Mouse (Mus musculus) gastrocnemius, adult 2 months (tissue): ENCODE data around the gene B4galnt1. TPM values are rescaled to one million over a fixed set of nuclear protein-coding genes. Genes with fewer than 3 reads are reported as not detected.
A peak's percentile ranks its signal among the peaks of the same experiment; 100 is the strongest.

ENCODE experiments used
- DNase-seq: peaks from one replicate; pipeline ENCODE4 v3.0.0; 2022
- H3K27ac ChIP-seq: fragments of 200-600 bp; 2 replicates; pipeline ENCODE4 v1.8.1; 2022; ENCODE audit warnings: mild to moderate bottlenecking
- H3K4me3 ChIP-seq: fragments of 200-600 bp; 2 replicates; pipeline ENCODE4 v1.8.1; 2022; ENCODE audit warnings: mild to moderate bottlenecking, moderate library complexity
- CTCF ChIP-seq: fragments of 200-600 bp; IDR thresholded peaks from 2 replicates; pipeline ENCODE4 v1.8.1; 2022; ENCODE audit warnings: antibody characterized with exemption, mild to moderate bottlenecking, moderate library complexity
- intact Hi-C: fragments of 180-260 bp; cut with DNase I; formaldehyde crosslinking; loops from one replicate; pipeline ENCODE4 v1.15.1; 2025
- total RNA-seq, 2 experiments: library from RNA; stranded (reverse); gene quantifications; 2 replicates each; pipeline ENCODE4 v1.2.3; 2021

Gene B4galnt1
- total RNA-seq, 2 experiments from 2014 or later = 0.66 to 0.89 TPM

GRCm38 (mm10) chr10:127177235-127177634 lies 12.2 kb downstream of the B4galnt1 start:
- H3K27ac ChIP-seq = no peak overlapping the region
- TF ChIP-seq CTCF = no peak
- DNase-seq = no peak
- intact Hi-C loops = loop anchor here (1.0 to 10.0 kb wide), 3 partner anchors 35 to 158 kb away; partner anchors contain the start of gene Pip4k2c
- H3K4me3 ChIP-seq = no peak overlapping the region; the same call in 1 of the 2 replicates

GRCm38 (mm10) chr10:127177719-127178118 lies 12.7 kb downstream of the B4galnt1 start:
- TF ChIP-seq CTCF = peak; percentile 88
- DNase-seq = peak; percentile 79
- peak overlapping the region; percentile 62 for H3K27ac ChIP-seq
- intact Hi-C loops = loop anchor here (1.0 to 10.0 kb wide), 3 partner anchors 35 to 157 kb away; partner anchors contain the start of gene Pip4k2c
- peak overlapping the region; percentile 73 for H3K4me3 ChIP-seq

GRCm38 (mm10) chr10:127178286-127179027 lies 13.4 kb downstream of the B4galnt1 start:
- intact Hi-C loops = loop anchor here (5.0 to 10.0 kb wide), 2 partner anchors 34 to 156 kb away; partner anchors contain the start of gene Pip4k2c
- DNase-seq = peak; percentile 21
- no peak for TF ChIP-seq CTCF
- Histone ChIP-seq H3K27ac (peak overlapping the region; percentile 62; the same call in 1 of the 2 replicates), H3K4me3 (peak overlapping the region; percentile 73)

- Histone ChIP-seq H3K4me3 (peak within 1 kb of the TSS; percentile 73), H3K27ac (peak within 1 kb of the TSS; percentile 74)
- intact Hi-C loops = loop anchor here (5.0 to 10.0 kb wide), 2 partner anchors 32 to 155 kb away; partner anchors contain the start of gene Pip4k2c
- no peak for TF ChIP-seq CTCF
- DNase-seq = peak; percentile 32
These were observed 15.1 kb downstream of the B4galnt1 start, which contains the start of gene Slc26a10 for GRCm38 (mm10) chr10:127179871-127180694. Slc26a10 (minus strand) TSS chr10:127180645.

- TF ChIP-seq CTCF = no peak
- DNase-seq = peak; percentile 15
- intact Hi-C loops = no loop called here
- H3K27ac ChIP-seq = peak overlapping the region; percentile 74
- peak overlapping the region; percentile 73 for H3K4me3 ChIP-seq
These were observed 15.6 kb downstream of the B4galnt1 start for GRCm38 (mm10) chr10:127180695-127181047.

GRCm38 (mm10) chr10:127181566-127181965 lies 16.5 kb downstream of the B4galnt1 start:
- intact Hi-C loops = no loop called here
- Histone ChIP-seq H3K4me3 (peak overlapping the region; percentile 73), H3K27ac (peak overlapping the region; percentile 78)
- no peak for TF ChIP-seq CTCF
- DNase-seq = no peak

GRCm38 (mm10) chr10:127182624-127183023 lies 17.6 kb downstream of the B4galnt1 start:
- Histone ChIP-seq H3K27ac (peak overlapping the region; percentile 78), H3K4me3 (peak overlapping the region; percentile 67)
- DNase-seq = no peak
- intact Hi-C loops = no loop called here
- no peak for TF ChIP-seq CTCF

GRCm38 (mm10) chr10:127183759-127184158 lies 18.7 kb downstream of the B4galnt1 start:
- intact Hi-C loops = no loop called here
- Histone ChIP-seq H3K4me3 (peak overlapping the region; percentile 67), H3K27ac (peak overlapping the region; percentile 78; the same call in 1 of the 2 replicates)
- DNase-seq = no peak
- TF ChIP-seq CTCF = no peak

GRCm38 (mm10) chr10:127185101-127185500 lies 20.1 kb downstream of the B4galnt1 start:
- TF ChIP-seq CTCF = no peak
- no peak for DNase-seq
- Histone ChIP-seq H3K27ac (no peak overlapping the region), H3K4me3 (no peak overlapping the region)
- intact Hi-C loops = no loop called here

GRCm38 (mm10) chr10:127185506-127185905 lies 20.5 kb downstream of the B4galnt1 start:
- TF ChIP-seq CTCF = no peak
- no peak overlapping the region for H3K4me3 ChIP-seq
- intact Hi-C loops = no loop called here
- H3K27ac ChIP-seq = no peak overlapping the region
- no peak for DNase-seq

- intact Hi-C loops = no loop called here
- DNase-seq = no peak
- Histone ChIP-seq H3K4me3 (no peak overlapping the region), H3K27ac (no peak overlapping the region)
- TF ChIP-seq CTCF = peak; percentile 45
These were observed 21.4 kb downstream of the B4galnt1 start for GRCm38 (mm10) chr10:127186451-127186850.

GRCm38 (mm10) chr10:127187371-127188078 lies 22.5 kb downstream of the B4galnt1 start:
- intact Hi-C loops = no loop called here
- no peak for DNase-seq
- no peak for TF ChIP-seq CTCF
- H3K4me3 ChIP-seq = peak overlapping the region; percentile 86
- no peak overlapping the region for H3K27ac ChIP-seq
